Mouse (Mus musculus) lung, embryonic 15.5 days (tissue): Measurements from ENCODE around the gene Krt83. TPM values are rescaled to one million over a fixed set of nuclear protein-coding genes. Genes with fewer than 3 reads are reported as not detected.

Experiments
- polyA plus RNA-seq: library from polyadenylated mRNA; unstranded; fragments of >200 nt; fragmentation: Nextera tagmentation; extraction: Ambion mirVana; gene quantifications from 2 replicates; pipeline ENCODE4 v1.2.1, GENCODE M21; 2015

Krt83 gene
- polyA plus RNA-seq, 1 experiment from 2014 or later: not detected

Other genes with a start within 250 kb of the Krt83 start
- 9.2 and 9.9 TPM in 2 replicates for gene Nr4a1, start 237.2 kb downstream of the Krt83 start, polyA plus RNA-seq
- 74.5 and 76.8 TPM in 2 replicates for gene Atg101, start 207.2 kb downstream of the Krt83 start, polyA plus RNA-seq
- 48.1 and 50.0 TPM in 2 replicates for gene 6030408B16Rik, start 198.3 kb downstream of the Krt83 start, polyA plus RNA-seq
- gene Krt80, start 121.3 kb downstream of the Krt83 start, polyA plus RNA-seq: 1.7 and 2.0 TPM in 2 replicates
- gene Krt7, start 80.5 kb downstream of the Krt83 start, polyA plus RNA-seq: 152 and 158 TPM in 2 replicates
- gene Krt87, start 52.7 kb downstream of the Krt83 start, polyA plus RNA-seq: 0.38 and 0.39 TPM in 2 replicates
- not detected in 2 replicates for gene Krt88, start 43.8 kb downstream of the Krt83 start, polyA plus RNA-seq
- gene Krt81, start 27.8 kb downstream of the Krt83 start, polyA plus RNA-seq: not detected in 2 replicates
- not detected in 2 replicates for gene Krt86, start 18.0 kb downstream of the Krt83 start, polyA plus RNA-seq
- not detected in 2 replicates for gene Gm49425, start 25.7 kb upstream of the Krt83 start, polyA plus RNA-seq
- not detected in 2 replicates for gene Krt84, start 41.3 kb upstream of the Krt83 start, polyA plus RNA-seq
- not detected in 2 replicates for gene Krt82, start 59.2 kb upstream of the Krt83 start, polyA plus RNA-seq
- gene Krt90, start 71.4 kb upstream of the Krt83 start, polyA plus RNA-seq: 0.05 TPM in 1 of 2 replicates, not detected in the other
- 0.05 and 0.14 TPM in 2 replicates for gene Krt75, start 82.4 kb upstream of the Krt83 start, polyA plus RNA-seq
- not detected in 2 replicates for gene Gm5414, start 136.7 kb upstream of the Krt83 start, polyA plus RNA-seq
- not detected in 2 replicates for gene Gm5478, start 155.9 kb upstream of the Krt83 start, polyA plus RNA-seq
- gene Krt6b, start 188.8 kb upstream of the Krt83 start, polyA plus RNA-seq: not detected in 2 replicates
- gene Krt6a, start 202.8 kb upstream of the Krt83 start, polyA plus RNA-seq: 0.39 and 1.5 TPM in 2 replicates
- gene Krt5, start 221.4 kb upstream of the Krt83 start, polyA plus RNA-seq: 4.7 and 11.1 TPM in 2 replicates